ENCODE assay signal across 7 mouse cellular contexts in the genomic region with DNA sequence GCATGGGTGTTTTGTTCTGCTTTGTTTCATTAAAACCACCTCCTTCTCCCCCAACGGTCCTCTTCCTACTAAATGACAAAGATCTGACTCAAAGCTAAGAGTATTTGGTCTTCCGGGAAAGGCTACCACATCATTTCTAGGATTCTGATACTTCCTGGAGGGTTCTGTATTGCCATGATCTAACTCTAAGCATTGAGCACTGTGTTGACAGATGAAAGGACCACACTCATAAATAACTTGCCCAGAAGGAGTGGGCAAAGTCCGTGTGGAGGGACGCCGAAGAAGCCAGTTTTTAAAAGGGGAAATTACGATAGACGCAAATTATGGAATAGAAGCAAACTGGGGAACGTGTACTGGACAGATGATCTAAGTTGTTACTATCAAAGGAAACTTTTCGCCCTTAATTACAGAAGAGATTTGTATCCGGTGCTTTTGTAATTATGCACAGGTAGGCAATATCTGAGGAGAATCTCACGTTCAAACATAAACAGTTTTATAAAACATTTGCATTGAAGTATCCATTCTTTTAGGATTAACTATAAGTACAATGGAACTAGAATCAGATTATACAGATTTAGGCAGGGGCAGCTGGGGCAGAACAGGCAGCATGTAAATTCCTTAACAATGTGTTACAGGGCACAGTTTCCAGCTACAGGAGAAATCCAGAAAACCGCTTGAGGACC. TPM values are rescaled to one million over a fixed set of nuclear protein-coding genes. Genes with fewer than 3 reads are reported as not detected.
DNase-seq lines count a peak whose midpoint lies in the region; ATAC-seq lines count a peak whose summit lies in the region.

No protein-coding gene starts in this region.

- DNase-seq in 3T3-L1 (ENCODE audit: low read depth, low spot score) (peak; percentile 70), 416B (ENCODE audit: low read depth) (peak; percentile 52)
- DNase-seq in large intestine, adult 2 months (ENCODE audit: low read depth, low spot score), result peak; percentile 7
- no peak for DNase-seq in cerebellum, adult 8-10 months
- no peak for DNase-seq in gastrocnemius, postnatal 14 days

- H3K36me3 ChIP-seq in embryonic facial prominence, embryonic 12.5 days, result no peaks in the 10 kb centered on the region
- H3K36me3 ChIP-seq in neural tube, embryonic 15.5 days, result no peaks in the 10 kb centered on the region

- no peaks in the 10 kb centered on the region for H3K9me3 ChIP-seq in embryonic facial prominence, embryonic 12.5 days
- H3K9me3 ChIP-seq in neural tube, embryonic 15.5 days (replicated peaks), result no peaks in the 10 kb centered on the region

- H3K27ac ChIP-seq in embryonic facial prominence, embryonic 12.5 days, result peak overlapping the region; percentile 96
- H3K27ac ChIP-seq in neural tube, embryonic 15.5 days (replicated peaks), result peak overlapping the region; percentile 98

- peak overlapping the region; percentile 62 for H3K4me2 ChIP-seq in embryonic facial prominence, embryonic 12.5 days (replicated peaks)
- H3K4me2 ChIP-seq in neural tube, embryonic 15.5 days, result peak overlapping the region; percentile 65

- H3K4me3 ChIP-seq in embryonic facial prominence, embryonic 12.5 days, result peak overlapping the region; percentile 80
- peak overlapping the region; percentile 92 for H3K4me3 ChIP-seq in neural tube, embryonic 15.5 days (replicated peaks)

- no peak for ATAC-seq in embryonic facial prominence, embryonic 12.5 days (ENCODE audit: insufficient number of reproducible peaks, insufficient read depth, low FRiP score, low TSS enrichment)
- ATAC-seq in neural tube, embryonic 15.5 days (ENCODE audit: low FRiP score), result no peak

- no peaks in the 10 kb centered on the region for H3K27me3 ChIP-seq in embryonic facial prominence, embryonic 12.5 days
- H3K27me3 ChIP-seq in neural tube, embryonic 15.5 days (replicated peaks), result no peaks in the 10 kb centered on the region

- intact Hi-C loops in gastrocnemius, postnatal 14 days (cut with DNase I; ENCODE audit: low total_unique reads), result no loop called here

- whole genome bisulfite sequencing in embryonic facial prominence, embryonic 12.5 days, result 8% methylated on average over 12 of the region's 12 CpGs
- 1% methylated on average over 12 of the region's 12 CpGs for WGBS in large intestine, adult 2 months
- 2% methylated on average over 12 of the region's 12 CpGs for WGBS in neural tube, embryonic 15.5 days

- H3K9ac ChIP-seq in embryonic facial prominence, embryonic 12.5 days, result peak overlapping the region; percentile 84
- peak overlapping the region; percentile 92 for H3K9ac ChIP-seq in neural tube, embryonic 15.5 days (replicated peaks)

- H3K4me1 ChIP-seq in embryonic facial prominence, embryonic 12.5 days, result peaks cover 3% of the 10 kb centered on the region; the same call in 1 of the 2 replicates
- H3K4me1 ChIP-seq in neural tube, embryonic 15.5 days, result peaks cover 26% of the 10 kb centered on the region

RNA-seq across cellular contexts. Expression of a gene that starts 1.1 kb away (rescaled TPM):
- 65.4 and 66.3 TPM in 2 replicates for polyA plus RNA-seq in embryonic facial prominence, embryonic 12.5 days (2016; fragmentation: Nextera tagmentation; extraction: Ambion mirVana)
- polyA plus RNA-seq in large intestine, adult 2 months (2012; rRNA removed), result 18.2 and 20.0 TPM in 2 replicates
- polyA plus RNA-seq in neural tube, embryonic 15.5 days (2015; fragmentation: Nextera tagmentation; extraction: Ambion mirVana), result 114 and 124 TPM in 2 replicates
- total RNA-seq in gastrocnemius, postnatal 14 days (2021), result 10 to 100 TPM; 36.1 to 37.6 TPM

Comparison
In these comparisons a context has a peak if more than half of its experiments do, and no peak if none do; other contexts are left out.
1. DNase-seq: peak in 3T3-L1 (single experiment), 416B (single experiment) and large intestine, adult 2 months (single experiment); none in cerebellum, adult 8-10 months (single experiment) and gastrocnemius, postnatal 14 days (single experiment).